Mouse (Mus musculus): Measurements from ENCODE around the gene Palld. TPM values are rescaled to one million over a fixed set of nuclear protein-coding genes. Genes with fewer than 3 reads are reported as not detected.

The Palld gene
- total RNA-seq, 2 experiments from 2014 or later: 211 to 235 TPM

GRCm38 (mm10) chr8:61873994-61874393 lies 28.5 kb downstream of the Palld start:
- intact Hi-C loops (cut with DNase I): loop anchor here (2.0 to 5.0 kb wide), 3 partner anchors 127 to 832 kb away; no protein-coding TSS in a partner anchor
- no peak for DNase-seq

- intact Hi-C loops (cut with DNase I): no loop called here
- no peak for DNase-seq
Observed at GRCm38 (mm10) chr8:61868481-61868880, 34.0 kb downstream of the Palld start.

- intact Hi-C loops (cut with DNase I): no loop called here
- DNase-seq: no peak
Observed at GRCm38 (mm10) chr8:61866920-61867319, 35.6 kb downstream of the Palld start.

- DNase-seq: no peak
- intact Hi-C loops (cut with DNase I): no loop called here
Observed at GRCm38 (mm10) chr8:61865365-61865764, 37.1 kb downstream of the Palld start.

GRCm38 (mm10) chr8:61851270-61851669 lies 51.2 kb downstream of the Palld start:
- DNase-seq: no peak
- intact Hi-C loops (cut with DNase I): no loop called here

GRCm38 (mm10) chr8:61848581-61849162 lies 53.8 kb downstream of the Palld start:
- intact Hi-C loops (cut with DNase I): no loop called here
- DNase-seq: no peak

GRCm38 (mm10) chr8:61847494-61847893 lies 55.0 kb downstream of the Palld start:
- no peak for DNase-seq
- intact Hi-C loops (cut with DNase I): no loop called here

GRCm38 (mm10) chr8:61844992-61845391 lies 57.5 kb downstream of the Palld start:
- no peak for DNase-seq
- intact Hi-C loops (cut with DNase I): no loop called here

- intact Hi-C loops (cut with DNase I): no loop called here
- DNase-seq: no peak
Observed at GRCm38 (mm10) chr8:61844575-61844974, 57.9 kb downstream of the Palld start.

- intact Hi-C loops (cut with DNase I): no loop called here
- no peak for DNase-seq
Observed at GRCm38 (mm10) chr8:61843776-61844175, 58.7 kb downstream of the Palld start.

GRCm38 (mm10) chr8:61833211-61833610 lies 69.3 kb downstream of the Palld start:
- no peak for DNase-seq
- intact Hi-C loops (cut with DNase I): loop anchor here (5.0 kb wide), 2 partner anchors 56 to 126 kb away; no protein-coding TSS in a partner anchor

- no peak for DNase-seq
- intact Hi-C loops (cut with DNase I): loop anchor here (5.0 kb wide), 2 partner anchors 55 to 125 kb away; no protein-coding TSS in a partner anchor
Observed at GRCm38 (mm10) chr8:61831944-61832343, 70.5 kb downstream of the Palld start.

GRCm38 (mm10) chr8:61830821-61831220 lies 71.7 kb downstream of the Palld start:
- DNase-seq: no peak
- intact Hi-C loops (cut with DNase I): loop anchor here (5.0 kb wide), 2 partner anchors 54 to 124 kb away; no protein-coding TSS in a partner anchor

GRCm38 (mm10) chr8:61824563-61824962 lies 77.9 kb downstream of the Palld start:
- DNase-seq: peak; percentile 34
- intact Hi-C loops (cut with DNase I): loop anchor here (5.0 kb wide), 1 partner anchor 62 kb away; no protein-coding TSS in a partner anchor

GRCm38 (mm10) chr8:61823157-61823556 lies 79.3 kb downstream of the Palld start:
- DNase-seq: no peak
- intact Hi-C loops (cut with DNase I): loop anchor here (5.0 kb wide), 1 partner anchor 61 kb away; no protein-coding TSS in a partner anchor

- intact Hi-C loops (cut with DNase I): no loop called here
- peak in 1 of 2 experiments; percentile 10 for DNase-seq
Observed at GRCm38 (mm10) chr8:61803764-61804163, 98.7 kb downstream of the Palld start.

GRCm38 (mm10) chr8:61802840-61803239 lies 99.7 kb downstream of the Palld start:
- intact Hi-C loops (cut with DNase I): no loop called here
- DNase-seq: no peak

- intact Hi-C loops (cut with DNase I): no loop called here
- DNase-seq: no peak
Observed at GRCm38 (mm10) chr8:61797391-61797947, 105.0 kb downstream of the Palld start.

GRCm38 (mm10) chr8:61796537-61797050 lies 105.9 kb downstream of the Palld start:
- no peak for DNase-seq
- intact Hi-C loops (cut with DNase I): no loop called here

GRCm38 (mm10) chr8:61789946-61790345 lies 112.5 kb downstream of the Palld start:
- DNase-seq: no peak
- intact Hi-C loops (cut with DNase I): no loop called here

- intact Hi-C loops (cut with DNase I): no loop called here
- DNase-seq: no peak
Observed at GRCm38 (mm10) chr8:61789289-61789688, 113.2 kb downstream of the Palld start.

GRCm38 (mm10) chr8:61782931-61783491 lies 119.5 kb downstream of the Palld start:
- intact Hi-C loops (cut with DNase I): no loop called here
- DNase-seq: no peak
